Mouse (Mus musculus) telencephalon, adult 2 months (tissue): ENCODE results near the gene Hist1h3g.
"Not testable (repeated sequence)": the region's sequence is repeated elsewhere in the genome, so short reads cannot be mapped to it uniquely, and the experiment has no call there.

Experiments
- DNase-seq: peaks from one replicate; pipeline ENCODE4 v3.0.0-alpha.2; 2011; ENCODE audit warnings: low read depth, low spot score

Gene Hist1h3g

GRCm38 (mm10) chr13:23555839-23556416, 20.7 kb downstream of the Hist1h3g start:
- DNase-seq = peak; percentile 96

GRCm38 (mm10) chr13:23556906-23557305, 21.7 kb downstream of the Hist1h3g start:
- DNase-seq = no peak

DNA sequence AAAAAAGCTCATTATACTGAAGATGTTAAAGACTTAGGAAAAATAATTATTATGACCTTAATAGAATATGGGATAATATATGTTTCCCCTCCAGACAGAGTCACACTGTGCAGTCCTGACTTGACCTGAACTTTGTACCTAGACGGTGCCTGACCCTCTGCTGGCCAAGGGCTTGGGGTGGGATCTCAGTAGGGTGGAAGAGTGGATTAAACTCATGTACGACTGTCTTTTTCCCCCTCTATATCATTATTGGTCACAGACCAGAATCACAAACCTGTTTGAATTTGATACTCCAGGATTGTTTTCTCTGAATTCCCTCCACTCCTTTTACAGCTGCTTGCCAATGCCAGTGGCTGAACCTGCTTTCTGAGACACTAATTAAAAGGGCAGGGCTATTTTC, 25.5 kb downstream of the Hist1h3g start:
- not testable (repeated sequence) for DNase-seq

GRCm38 (mm10) chr13:23561531-23561882, 26.3 kb downstream of the Hist1h3g start:
- not testable (repeated sequence) for DNase-seq

GRCm38 (mm10) chr13:23561883-23562659, 26.8 kb downstream of the Hist1h3g start, which contains the start of gene Hist1h3e:
TSS of gene Hist1h3e (minus strand) at chr13:23562369.
- peak; percentile 100 for DNase-seq

- DNase-seq = peak; percentile 85
Measured at GRCm38 (mm10) chr13:23562699-23563462, 27.7 kb downstream of the Hist1h3g start.

- no peak for DNase-seq
Measured at GRCm38 (mm10) chr13:23564482-23564881, 29.3 kb downstream of the Hist1h3g start.

- DNase-seq = not testable (repeated sequence)
Measured at GRCm38 (mm10) chr13:23570261-23571021, 35.2 kb downstream of the Hist1h3g start.

DNA sequence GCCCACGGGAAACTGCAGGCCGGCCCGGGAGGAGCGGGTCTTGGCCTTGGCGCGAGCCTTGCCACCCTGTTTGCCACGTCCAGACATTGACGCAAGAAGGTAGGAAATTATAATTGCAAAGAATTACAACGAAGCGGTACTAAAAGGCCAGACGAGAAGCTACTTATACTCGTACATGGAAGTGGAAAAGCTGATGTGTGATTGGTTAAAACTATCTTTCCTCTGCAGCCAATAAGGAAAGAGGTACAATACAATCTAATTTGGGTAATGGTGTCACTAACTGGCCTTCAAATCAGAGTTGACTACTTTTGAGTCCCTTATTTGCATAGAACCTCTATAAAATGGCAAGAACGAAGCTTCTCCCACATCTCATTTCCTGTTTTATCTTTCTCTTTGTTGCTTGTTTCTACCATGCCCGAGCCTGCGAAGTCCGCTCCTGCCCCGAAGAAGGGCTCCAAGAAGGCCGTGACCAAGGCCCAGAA, 35.8 kb downstream of the Hist1h3g start, which contains the start of the genes Hist1h2ae and Hist1h2bg:
Hist1h2ae (minus strand) TSS at position 199 of the 482 bp plus-strand sequence.
Hist1h2bg (plus strand) TSS at position 375 of the 482 bp plus-strand sequence.
- DNase-seq = peak; percentile 99

DNA sequence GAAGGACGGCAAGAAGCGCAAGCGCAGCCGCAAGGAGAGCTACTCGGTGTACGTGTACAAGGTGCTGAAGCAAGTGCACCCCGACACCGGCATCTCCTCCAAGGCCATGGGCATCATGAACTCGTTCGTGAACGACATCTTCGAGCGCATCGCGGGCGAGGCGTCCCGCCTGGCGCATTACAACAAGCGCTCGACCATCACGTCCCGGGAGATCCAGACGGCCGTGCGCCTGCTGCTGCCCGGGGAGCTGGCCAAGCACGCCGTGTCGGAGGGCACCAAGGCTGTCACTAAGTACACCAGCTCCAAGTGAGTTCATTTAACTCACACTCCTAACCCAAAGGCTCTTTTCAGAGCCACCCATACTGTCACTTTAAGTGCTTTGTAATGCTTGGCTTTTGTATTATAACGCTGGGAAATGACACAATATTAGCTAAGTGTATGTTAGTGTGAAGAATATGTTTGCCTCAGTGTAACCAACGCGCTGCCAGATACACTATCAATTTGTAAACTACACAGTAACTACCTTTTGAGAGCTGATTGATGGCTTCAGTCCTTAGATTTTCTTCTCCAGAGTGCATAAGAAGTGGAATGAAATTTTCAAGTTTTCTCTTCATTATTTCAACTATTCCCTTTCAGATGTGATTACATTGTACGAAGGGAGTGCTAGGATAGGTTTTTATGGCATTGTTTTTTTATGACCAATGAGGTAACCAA, 36.4 kb downstream of the Hist1h3g start:
- not testable (repeated sequence) for DNase-seq

DNA sequence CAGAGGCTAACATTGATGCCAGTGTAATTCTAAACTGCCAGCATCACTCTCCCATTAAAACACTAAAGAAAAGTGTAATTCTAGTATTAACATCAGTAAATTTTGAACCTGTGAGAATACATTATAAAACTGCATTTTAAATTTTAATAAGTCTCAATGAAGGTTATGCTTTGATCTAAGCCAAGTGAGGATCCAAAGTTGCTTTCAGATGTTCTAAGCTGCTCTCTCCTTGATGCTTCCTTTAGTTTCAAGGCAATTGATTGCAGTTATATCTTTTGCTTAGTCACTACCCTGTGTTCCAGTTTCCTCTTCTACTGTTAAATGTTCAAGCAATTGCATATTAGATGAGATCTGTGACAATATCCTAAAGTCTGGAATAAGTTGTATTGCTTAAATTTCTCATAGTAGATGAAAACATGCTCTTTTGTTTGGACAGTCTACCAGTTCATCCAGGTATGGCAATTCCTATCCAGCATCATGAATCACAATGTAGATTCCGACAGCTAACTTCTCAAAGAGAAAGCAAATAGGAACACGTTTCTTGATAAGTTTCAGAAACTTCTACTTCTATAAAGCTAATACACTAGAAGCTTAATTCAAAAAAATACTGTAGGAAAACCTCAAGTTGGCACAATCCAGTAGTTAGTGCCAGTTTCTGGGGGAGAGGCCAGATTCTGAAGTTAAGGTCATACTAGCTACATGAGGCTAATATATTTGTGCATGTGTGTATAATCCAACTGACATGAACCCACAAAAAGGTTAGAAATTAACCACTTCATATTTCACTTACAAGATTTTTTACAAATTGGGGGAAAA, 37.2 kb downstream of the Hist1h3g start:
- DNase-seq = no peak

DNA sequence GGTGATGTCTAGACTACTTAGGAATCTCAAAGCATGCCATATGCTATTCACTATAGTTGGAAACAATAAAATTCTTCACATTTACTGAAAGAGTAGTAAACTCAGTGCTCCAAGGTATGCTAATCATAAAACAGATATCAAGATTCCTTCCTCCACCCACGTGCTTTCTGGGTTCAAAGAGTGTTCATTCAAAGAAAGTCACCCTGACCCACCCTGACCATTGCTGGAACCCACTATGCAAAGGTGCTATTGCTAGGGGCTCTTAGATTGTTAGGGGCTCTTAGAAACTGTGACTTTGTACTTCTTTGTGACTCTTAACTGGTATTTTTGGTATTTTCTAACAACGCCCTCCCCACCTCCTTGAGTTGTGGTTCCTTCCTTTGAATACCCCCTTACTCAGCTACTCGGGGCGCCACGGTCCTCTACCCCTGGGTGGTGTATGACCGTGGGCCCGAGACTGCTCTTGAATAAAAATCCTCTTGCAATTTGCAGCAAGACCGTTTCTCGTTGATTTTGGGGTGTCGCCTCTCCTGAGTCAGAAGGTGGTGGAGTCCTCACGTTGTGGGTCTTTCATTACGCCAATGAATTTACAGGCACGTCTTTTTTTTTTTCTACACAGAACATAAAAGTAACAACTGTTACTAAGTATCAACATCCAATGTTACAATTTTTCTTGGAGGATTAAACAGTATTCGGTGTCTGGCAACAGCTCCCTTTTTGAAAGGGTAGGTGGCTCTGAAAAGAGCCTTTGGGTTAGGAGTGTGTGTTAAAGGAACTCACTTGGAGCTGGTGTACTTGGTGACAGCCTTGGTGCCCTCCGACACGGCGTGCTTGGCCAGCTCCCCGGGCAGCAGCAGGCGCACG, 38.0 kb downstream of the Hist1h3g start:
- not testable (repeated sequence) for DNase-seq

- peak; percentile 99 for DNase-seq
Measured at GRCm38 (mm10) chr13:23573898-23574524, 38.8 kb downstream of the Hist1h3g start, which contains the start of the genes Hist1h2bf and Hist1h2ad. TSS of gene Hist1h2bf (minus strand) at chr13:23574196. TSS of gene Hist1h2ad (plus strand) at chr13:23574381.

DNA sequence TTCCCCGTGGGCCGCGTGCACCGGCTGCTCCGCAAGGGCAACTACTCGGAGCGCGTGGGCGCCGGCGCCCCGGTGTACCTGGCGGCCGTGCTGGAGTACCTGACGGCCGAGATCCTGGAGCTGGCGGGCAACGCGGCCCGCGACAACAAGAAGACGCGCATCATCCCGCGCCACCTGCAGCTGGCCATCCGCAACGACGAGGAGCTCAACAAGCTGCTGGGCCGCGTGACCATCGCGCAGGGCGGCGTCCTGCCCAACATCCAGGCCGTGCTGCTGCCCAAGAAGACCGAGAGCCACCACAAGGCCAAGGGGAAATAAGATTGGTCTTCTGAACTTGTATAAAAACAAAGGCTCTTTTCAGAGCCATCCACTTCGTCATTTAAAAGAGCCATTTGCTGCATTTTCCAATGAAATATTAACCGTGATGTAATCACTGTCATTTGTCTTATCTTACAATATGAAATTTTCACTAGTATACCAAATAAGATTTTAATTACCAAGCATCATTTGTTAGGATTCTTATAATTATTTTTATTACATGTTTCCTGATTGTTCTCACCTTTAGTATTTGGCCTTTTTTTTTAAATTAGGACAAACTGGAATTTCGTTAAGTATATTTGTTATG, 39.4 kb downstream of the Hist1h3g start:
- DNase-seq = not testable (repeated sequence)

DNA sequence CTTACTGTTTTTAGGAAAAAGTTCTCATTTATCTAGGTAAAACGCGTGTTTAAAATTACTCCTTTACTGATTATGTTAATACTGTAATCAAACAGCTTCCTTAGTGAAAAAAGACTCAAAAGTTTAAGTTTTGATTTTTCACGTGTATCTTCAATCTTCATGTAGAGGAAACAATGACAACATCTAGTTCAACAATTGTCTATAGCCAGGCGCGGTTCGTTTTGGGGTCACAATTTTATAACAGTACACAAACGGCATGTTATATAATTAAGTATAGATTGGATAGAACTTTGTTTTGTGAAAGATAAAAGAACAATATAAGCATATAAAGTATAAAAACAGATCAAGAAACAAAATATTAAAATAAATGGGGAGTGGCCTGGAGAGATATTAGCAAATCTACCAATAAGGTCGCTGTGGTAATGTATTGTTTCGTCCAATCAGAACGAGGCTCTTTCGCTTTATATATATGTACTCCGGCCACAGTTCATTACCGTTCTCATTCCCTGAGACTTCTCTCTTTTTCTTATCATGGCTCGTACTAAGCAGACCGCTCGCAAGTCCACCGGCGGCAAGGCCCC, 40.1 kb downstream of the Hist1h3g start, which contains the start of gene Hist1h3d:
Hist1h3d (plus strand) TSS at position 493 of the 581 bp plus-strand sequence.
- DNase-seq = peak; percentile 87

- DNase-seq = not testable (repeated sequence)
Measured at GRCm38 (mm10) chr13:23575864-23576313, 40.7 kb downstream of the Hist1h3g start.

DNA sequence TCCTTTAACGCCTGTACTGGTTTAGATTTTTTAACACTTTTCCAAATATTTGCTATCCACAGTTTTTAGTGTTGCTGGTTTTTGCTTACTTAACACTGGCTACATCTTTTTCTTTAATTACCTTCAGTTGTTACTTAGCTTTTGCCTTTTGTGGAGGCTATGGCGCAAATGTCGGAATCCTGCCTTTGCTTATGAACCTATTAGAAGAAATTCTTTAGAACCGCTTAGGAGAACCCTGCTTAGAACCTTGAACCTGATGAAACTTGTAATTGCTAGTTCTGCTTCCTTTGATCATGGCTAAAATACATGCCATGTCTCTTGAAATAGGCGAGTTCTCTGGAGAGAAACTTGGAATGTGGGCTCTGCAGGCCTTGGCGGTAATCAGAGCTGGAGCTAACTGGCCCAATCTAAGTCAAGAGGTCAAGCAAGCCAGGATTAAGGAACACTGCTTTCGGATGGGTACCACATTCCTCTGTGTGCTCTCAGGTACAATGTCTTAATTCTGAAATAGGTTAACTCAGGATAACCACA, 41.2 kb downstream of the Hist1h3g start:
- no peak for DNase-seq
